Mouse (Mus musculus) ES-Bruce4 (cell line): ENCODE results near the gene Pam.

Source experiments
- CTCF ChIP-seq: IDR thresholded peaks from one replicate; pipeline ENCODE4 v1.8.1; 2011; ENCODE audit warnings: low read depth, low read length
- EP300 ChIP-seq: IDR thresholded peaks from 2 replicates; pipeline ENCODE4 v1.6.1; 2011; ENCODE audit warnings: low read depth, low read length; ENCODE audit not compliant: insufficient read depth
- POLR2A ChIP-seq: IDR thresholded peaks from one replicate; pipeline ENCODE4 v1.8.1; 2011; ENCODE audit warnings: low read length; ENCODE audit not compliant: insufficient read depth

- TF ChIP-seq POLR2A (no peak), EP300 (no peak), CTCF (no peak)
These were observed 349.7 kb downstream of the Pam start for GRCm38 (mm10) chr1:97745712-97746111.
